ENCODE assay signal across 8 mouse cellular contexts in the genomic region with DNA sequence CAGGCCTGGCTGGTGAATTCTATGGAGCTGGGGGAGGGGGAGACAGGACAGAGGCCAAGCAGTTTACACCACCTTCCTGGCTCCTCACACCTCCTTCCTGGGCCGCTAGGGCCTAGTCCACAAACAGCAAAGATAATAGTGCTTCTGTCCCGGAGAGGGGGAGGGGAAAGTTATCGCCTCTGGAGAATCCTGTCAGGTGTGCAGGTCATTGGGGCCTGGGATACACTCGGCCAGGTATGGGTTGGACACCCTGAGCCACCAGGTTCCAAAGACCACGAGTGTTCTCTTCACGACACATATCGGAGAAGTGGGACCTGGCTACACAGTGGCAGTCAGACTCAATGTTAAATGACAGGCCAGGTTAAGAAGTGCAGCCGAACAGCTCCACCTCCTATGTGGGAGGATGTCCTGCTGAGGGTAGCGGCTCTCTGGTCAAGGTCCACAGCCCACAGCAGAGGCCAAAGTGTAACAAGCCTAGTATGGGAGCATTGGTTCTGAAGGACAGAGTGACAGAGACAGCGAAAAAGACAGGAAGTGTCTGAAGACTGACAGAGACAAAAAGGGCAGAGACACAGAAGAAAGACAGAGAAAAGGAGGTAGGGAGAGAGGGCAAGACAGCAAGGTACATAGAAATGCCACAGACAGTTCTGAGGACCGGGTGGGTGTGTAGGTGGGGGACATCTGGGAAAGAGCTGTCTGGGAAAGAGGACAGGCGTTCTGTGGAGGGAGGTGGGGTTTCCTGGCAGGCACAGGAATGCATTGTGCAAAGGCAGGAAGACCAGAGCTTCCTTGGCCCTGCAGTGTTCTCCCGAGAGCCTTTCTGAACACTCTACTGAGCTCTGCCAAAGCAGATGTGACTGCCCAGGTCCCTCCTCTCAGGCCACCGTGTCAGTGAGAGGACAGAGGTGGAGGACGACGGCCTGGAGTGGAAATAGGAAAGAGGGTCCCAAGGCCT. TPM values are rescaled to one million over a fixed set of nuclear protein-coding genes. Genes with fewer than 3 reads are reported as not detected.
A peak's percentile ranks its signal among the peaks of the same experiment; 100 is the strongest.
DNase-seq lines count a peak whose midpoint lies in the region; ATAC-seq and TF ChIP-seq lines count a peak whose summit lies in the region.

No protein-coding gene starts in this region.

- peak overlapping the region; percentile 31; the same call in 1 of the 2 replicates for H3K27ac ChIP-seq in hindbrain, embryonic 10.5 days
- no peak overlapping the region for H3K27ac ChIP-seq in hindbrain, embryonic 11.5 days (ENCODE audit: low read depth, low read length)
- H3K27ac ChIP-seq in heart, embryonic 15.5 days = peak overlapping the region; percentile 69
- peak overlapping the region; percentile 86 for H3K27ac ChIP-seq in kidney, embryonic 16.5 days (ENCODE audit: low read length)
- H3K27ac ChIP-seq in lung, postnatal 0 days (ENCODE audit: low read length) = peak overlapping the region; percentile 54

- no peak overlapping the region for H3K4me3 ChIP-seq in hindbrain, embryonic 10.5 days
- H3K4me3 ChIP-seq in hindbrain, embryonic 11.5 days (ENCODE audit: low read depth, low read length) = no peak overlapping the region
- no peak overlapping the region for H3K4me3 ChIP-seq in heart, embryonic 15.5 days
- no peak overlapping the region for H3K4me3 ChIP-seq in kidney, embryonic 16.5 days (ENCODE audit: low read length)
- no peak overlapping the region for H3K4me3 ChIP-seq in lung, postnatal 0 days (ENCODE audit: low read depth, low read length)

- TF ChIP-seq EP300 in lung, postnatal 0 days (IDR thresholded peaks at IDR 0.05) = 0 out of 2 replicates have a peak, but pooled peaks have one; percentile 21

- no peak for DNase-seq in hindbrain, embryonic 10.5 days (ENCODE audit: low spot score)
- DNase-seq in hindbrain, embryonic 11.5 days (ENCODE audit: low spot score) = no peak
- DNase-seq in lung, postnatal 0 days (ENCODE audit: low spot score) = peak; percentile 57
- no peak for DNase-seq in layer of hippocampus, postnatal 25 days (ENCODE audit: extremely low spot score in 1 of 2, low spot score in 1 of 2)
- DNase-seq in frontal cortex, postnatal 14 days (ENCODE audit: low spot score in 2 of 2) = no peak

- H3K4me1 ChIP-seq in hindbrain, embryonic 10.5 days (replicated peaks) = peaks cover 45% of the 10 kb centered on the region
- no peaks in the 10 kb centered on the region for H3K4me1 ChIP-seq in hindbrain, embryonic 11.5 days (replicated peaks; ENCODE audit: control insufficient read depth, insufficient read depth, low read length)
- H3K4me1 ChIP-seq in heart, embryonic 15.5 days (replicated peaks) = peaks cover 18% of the 10 kb centered on the region
- H3K4me1 ChIP-seq in kidney, embryonic 16.5 days (ENCODE audit: insufficient read depth, low read length) = peaks cover 29% of the 10 kb centered on the region
- H3K4me1 ChIP-seq in lung, postnatal 0 days (ENCODE audit: insufficient read depth, low read depth, low read length) = no peaks in the 10 kb centered on the region

- no peak overlapping the region for H3K9ac ChIP-seq in hindbrain, embryonic 11.5 days (ENCODE audit: low read depth, low read length)
- H3K9ac ChIP-seq in heart, embryonic 15.5 days = no peak overlapping the region; the same call in 1 of the 2 replicates
- H3K9ac ChIP-seq in kidney, embryonic 16.5 days (replicated peaks; ENCODE audit: low read length) = 0 out of 2 replicates have a peak overlapping the region, but pooled peaks have one; percentile 47
- 0 out of 2 replicates have a peak overlapping the region, but pooled peaks have one; percentile 19 for H3K9ac ChIP-seq in lung, postnatal 0 days (replicated peaks; ENCODE audit: low read depth)

- TF ChIP-seq CTCF in lung, postnatal 0 days (IDR thresholded peaks at IDR 0.05) = no peak

- ATAC-seq in hindbrain, embryonic 11.5 days (ENCODE audit: low FRiP score) = no peak
- ATAC-seq in heart, embryonic 15.5 days (replicated peaks; ENCODE audit: insufficient number of reproducible peaks, insufficient read depth, low FRiP score, low read depth) = 0 out of 2 replicates have a peak, but pooled peaks have one; percentile 32
- ATAC-seq in kidney, embryonic 16.5 days (ENCODE audit: low FRiP score, low TSS enrichment) = peak; percentile 89
- peak; percentile 72 for ATAC-seq in lung, postnatal 0 days
- no peak for ATAC-seq in monocyte, adult 5-6 weeks (replicated peaks; ENCODE audit: insufficient number of reproducible peaks, low FRiP score, low TSS enrichment, poor library complexity, severe bottlenecking)

- 55% methylated on average over 16 of the region's 16 CpGs for WGBS in hindbrain, embryonic 10.5 days
- WGBS in hindbrain, embryonic 11.5 days = 60% methylated on average over 16 of the region's 16 CpGs
- 51% methylated on average over 16 of the region's 16 CpGs for WGBS in heart, embryonic 15.5 days
- 25% methylated on average over 16 of the region's 16 CpGs for WGBS in kidney, embryonic 16.5 days
- 48% methylated on average over 16 of the region's 16 CpGs for WGBS in lung, postnatal 0 days

- H3K4me2 ChIP-seq in hindbrain, embryonic 11.5 days (replicated peaks; ENCODE audit: low read depth, low read length) = no peak overlapping the region
- no peak overlapping the region for H3K4me2 ChIP-seq in heart, embryonic 15.5 days
- H3K4me2 ChIP-seq in kidney, embryonic 16.5 days (replicated peaks; ENCODE audit: low read depth, low read length) = no peak overlapping the region
- H3K4me2 ChIP-seq in lung, postnatal 0 days (replicated peaks; ENCODE audit: low read depth, low read length) = no peak overlapping the region

- H3K9me3 ChIP-seq in hindbrain, embryonic 10.5 days = no peaks in the 10 kb centered on the region
- H3K9me3 ChIP-seq in hindbrain, embryonic 11.5 days (ENCODE audit: control insufficient read depth, low read length) = no peaks in the 10 kb centered on the region
- H3K9me3 ChIP-seq in heart, embryonic 15.5 days (replicated peaks) = no peaks in the 10 kb centered on the region
- H3K9me3 ChIP-seq in kidney, embryonic 16.5 days (ENCODE audit: low read length) = no peaks in the 10 kb centered on the region
- H3K9me3 ChIP-seq in lung, postnatal 0 days (ENCODE audit: low read length) = no peaks in the 10 kb centered on the region

- H3K27me3 ChIP-seq in hindbrain, embryonic 10.5 days (ENCODE audit: insufficient read depth, poor library complexity, severe bottlenecking) = peaks cover 7% of the 10 kb centered on the region; the same call in 1 of the 2 replicates
- no peaks in the 10 kb centered on the region for H3K27me3 ChIP-seq in hindbrain, embryonic 11.5 days (ENCODE audit: control insufficient read depth, insufficient read depth, low read length)
- H3K27me3 ChIP-seq in heart, embryonic 15.5 days = peaks cover under 1% of the 10 kb centered on the region; the same call in 1 of the 2 replicates
- no peaks in the 10 kb centered on the region for H3K27me3 ChIP-seq in kidney, embryonic 16.5 days (ENCODE audit: insufficient read depth, low read length)
- H3K27me3 ChIP-seq in lung, postnatal 0 days (replicated peaks; ENCODE audit: insufficient read depth, low read length) = no peaks in the 10 kb centered on the region

- no peaks in the 10 kb centered on the region for H3K36me3 ChIP-seq in hindbrain, embryonic 10.5 days
- no peaks in the 10 kb centered on the region for H3K36me3 ChIP-seq in hindbrain, embryonic 11.5 days (ENCODE audit: control insufficient read depth, insufficient read depth, low read length)
- no peaks in the 10 kb centered on the region for H3K36me3 ChIP-seq in heart, embryonic 15.5 days
- H3K36me3 ChIP-seq in kidney, embryonic 16.5 days (ENCODE audit: insufficient read depth, low read length) = no peaks in the 10 kb centered on the region
- H3K36me3 ChIP-seq in lung, postnatal 0 days (ENCODE audit: insufficient read depth, low read length) = no peaks in the 10 kb centered on the region

RNA-seq across cellular contexts. Expression of a gene that starts 14.6 kb away (rescaled TPM):
- 17.3 and 21.2 TPM in 2 replicates for polyA plus RNA-seq in hindbrain, embryonic 10.5 days (2016; fragmentation: Nextera tagmentation; extraction: Ambion mirVana)
- polyA plus RNA-seq in hindbrain, embryonic 11.5 days (2014; fragmentation: Nextera tagmentation; extraction: Ambion mirVana) = 10.7 and 15.2 TPM in 2 replicates
- polyA plus RNA-seq in heart, embryonic 15.5 days (2015; fragmentation: Nextera tagmentation; extraction: Ambion mirVana) = 5.1 and 7.5 TPM in 2 replicates
- 15.2 and 18.5 TPM in 2 replicates for polyA plus RNA-seq in kidney, embryonic 16.5 days (2015; fragmentation: Nextera tagmentation; extraction: Ambion mirVana)
- polyA plus RNA-seq in lung, postnatal 0 days (2015; fragmentation: Nextera tagmentation; extraction: Ambion mirVana) = 7.1 and 8.4 TPM in 2 replicates
- total RNA-seq in monocyte, adult 5-6 weeks (2017) = 11.8 to 14.7 TPM (median 13.1 TPM) in 3 replicates
- 10 to 100 TPM in 1 of 2 experiments, 1 to 10 TPM in 1; 8.6 to 12.1 TPM for total RNA-seq in layer of hippocampus, postnatal 25 days (2021)

RNA-seq across cellular contexts. Expression of a gene that starts 40.5 kb away (rescaled TPM):
- 0.07 and 0.13 TPM in 2 replicates for polyA plus RNA-seq in hindbrain, embryonic 10.5 days (2016; fragmentation: Nextera tagmentation; extraction: Ambion mirVana)
- 0.24 and 0.25 TPM in 2 replicates for polyA plus RNA-seq in hindbrain, embryonic 11.5 days (2014; fragmentation: Nextera tagmentation; extraction: Ambion mirVana)
- 0.08 and 0.27 TPM in 2 replicates for polyA plus RNA-seq in heart, embryonic 15.5 days (2015; fragmentation: Nextera tagmentation; extraction: Ambion mirVana)
- polyA plus RNA-seq in kidney, embryonic 16.5 days (2015; fragmentation: Nextera tagmentation; extraction: Ambion mirVana) = 0.49 and 0.81 TPM in 2 replicates
- polyA plus RNA-seq in lung, postnatal 0 days (2015; fragmentation: Nextera tagmentation; extraction: Ambion mirVana) = 0.12 and 0.14 TPM in 2 replicates
- 0.29 TPM in 1 of 3 replicates, not detected in the others for total RNA-seq in monocyte, adult 5-6 weeks (2017)
- 1 to 10 TPM; 1.0 to 1.4 TPM for total RNA-seq in layer of hippocampus, postnatal 25 days (2021)

Comparison
In these comparisons a context has a peak if more than half of its experiments do, and no peak if none do; other contexts are left out.
1. ATAC-seq: peak in heart, embryonic 15.5 days (single experiment), kidney, embryonic 16.5 days (single experiment) and lung, postnatal 0 days (single experiment); none in hindbrain, embryonic 11.5 days (single experiment) and monocyte, adult 5-6 weeks (single experiment).
2. H3K9ac ChIP-seq: peak in kidney, embryonic 16.5 days (single experiment) and lung, postnatal 0 days (single experiment); none in hindbrain, embryonic 11.5 days (single experiment) and heart, embryonic 15.5 days (single experiment).